Mouse (Mus musculus): ENCODE measurements around the gene Ocm. TPM values are rescaled to one million over a fixed set of nuclear protein-coding genes. Genes with fewer than 3 reads are reported as not detected.

The Ocm gene
- polyA plus RNA-seq, 1 experiment from 2014 or later = not detected

- no peaks in the 10 kb centered on the region for H3K9me3 ChIP-seq (ENCODE audit: control insufficient read depth, low read length)
- ATAC-seq (replicated peaks; ENCODE audit: low FRiP score) = no peak
- H3K27me3 ChIP-seq (ENCODE audit: control insufficient read depth, insufficient read depth, low read length) = no peaks in the 10 kb centered on the region
- H3K9ac ChIP-seq (ENCODE audit: low read length) = no peak overlapping the region
- no peak overlapping the region for H3K4me3 ChIP-seq (ENCODE audit: low read depth, low read length)
- no peak overlapping the region for H3K4me2 ChIP-seq (ENCODE audit: low read depth, low read length, severe bottlenecking)
- peaks cover 3% of the 10 kb centered on the region; the same call in 1 of the 2 replicates for H3K4me1 ChIP-seq (replicated peaks; ENCODE audit: control insufficient read depth, insufficient read depth, low read length)
- WGBS = 91% methylated on average over 11 of the region's 11 CpGs
- no peak for DNase-seq (ENCODE audit: low spot score)
- H3K36me3 ChIP-seq (ENCODE audit: control insufficient read depth, insufficient read depth, low read length) = no peaks in the 10 kb centered on the region
- H3K27ac ChIP-seq (ENCODE audit: low read depth, low read length) = no peak overlapping the region
Measured at GRCm38 (mm10) chr5:143976232-143976631, 50.2 kb downstream of the Ocm start.

- no peak for DNase-seq (ENCODE audit: low spot score)
- no peak overlapping the region for H3K27ac ChIP-seq (ENCODE audit: low read depth, low read length)
- no peak overlapping the region for H3K4me3 ChIP-seq (ENCODE audit: low read depth, low read length)
- peak; percentile 42; the same call in 1 of the 2 replicates for ATAC-seq (replicated peaks; ENCODE audit: low FRiP score)
- 76% methylated on average over 2 of the region's 2 CpGs for WGBS
- H3K4me1 ChIP-seq (replicated peaks; ENCODE audit: control insufficient read depth, insufficient read depth, low read length) = no peaks in the 10 kb centered on the region
- no peaks in the 10 kb centered on the region for H3K36me3 ChIP-seq (ENCODE audit: control insufficient read depth, insufficient read depth, low read length)
- H3K9ac ChIP-seq (ENCODE audit: low read length) = no peak overlapping the region
- H3K4me2 ChIP-seq (ENCODE audit: low read depth, low read length, severe bottlenecking) = no peak overlapping the region
- H3K27me3 ChIP-seq (ENCODE audit: control insufficient read depth, insufficient read depth, low read length) = no peaks in the 10 kb centered on the region
- H3K9me3 ChIP-seq (ENCODE audit: control insufficient read depth, low read length) = no peaks in the 10 kb centered on the region
Measured at GRCm38 (mm10) chr5:143975631-143975933, 50.9 kb downstream of the Ocm start.

GRCm38 (mm10) chr5:143974931-143975630, 51.4 kb downstream of the Ocm start:
- Histone ChIP-seq H3K4me2 (ENCODE audit: low read depth, low read length, severe bottlenecking) (no peak overlapping the region), H3K4me1 (replicated peaks; ENCODE audit: control insufficient read depth, insufficient read depth, low read length) (no peaks in the 10 kb centered on the region), H3K27me3 (ENCODE audit: control insufficient read depth, insufficient read depth, low read length) (no peaks in the 10 kb centered on the region), H3K9me3 (ENCODE audit: control insufficient read depth, low read length) (no peaks in the 10 kb centered on the region), H3K27ac (ENCODE audit: low read depth, low read length) (no peak overlapping the region), H3K4me3 (ENCODE audit: low read depth, low read length) (no peak overlapping the region), H3K9ac (ENCODE audit: low read length) (no peak overlapping the region), H3K36me3 (ENCODE audit: control insufficient read depth, insufficient read depth, low read length) (no peaks in the 10 kb centered on the region)
- WGBS = 46% methylated on average over 4 of the region's 4 CpGs
- ATAC-seq (replicated peaks; ENCODE audit: low FRiP score) (peak; percentile 78), DNase-seq (ENCODE audit: low spot score) (peak; percentile 87)

- Histone ChIP-seq H3K4me1 (replicated peaks; ENCODE audit: control insufficient read depth, insufficient read depth, low read length) (no peaks in the 10 kb centered on the region), H3K4me3 (ENCODE audit: low read depth, low read length) (no peak overlapping the region), H3K27me3 (ENCODE audit: control insufficient read depth, insufficient read depth, low read length) (no peaks in the 10 kb centered on the region), H3K9ac (ENCODE audit: low read length) (no peak overlapping the region), H3K36me3 (ENCODE audit: control insufficient read depth, insufficient read depth, low read length) (no peaks in the 10 kb centered on the region), H3K9me3 (ENCODE audit: control insufficient read depth, low read length) (no peaks in the 10 kb centered on the region), H3K27ac (ENCODE audit: low read depth, low read length) (no peak overlapping the region), H3K4me2 (ENCODE audit: low read depth, low read length, severe bottlenecking) (no peak overlapping the region)
- ATAC-seq (replicated peaks; ENCODE audit: low FRiP score) (no peak), DNase-seq (ENCODE audit: low spot score) (no peak)
- 72% methylated on average over 3 of the region's 3 CpGs for WGBS
Measured at GRCm38 (mm10) chr5:143972628-143973027, 53.8 kb downstream of the Ocm start.

Other genes starting within 250 kb of the Ocm start
- gene Eif2ak1, start 208.9 kb downstream of the Ocm start, polyA plus RNA-seq (2014; fragmentation: Nextera tagmentation; extraction: Ambion mirVana) = 48.4 and 49.8 TPM in 2 replicates
- 0.55 TPM in 2 replicates for gene Ankrd61, start 129.0 kb downstream of the Ocm start, polyA plus RNA-seq (2014; fragmentation: Nextera tagmentation; extraction: Ambion mirVana)
- 109 and 110 TPM in 2 replicates for gene Aimp2, start 116.8 kb downstream of the Ocm start, polyA plus RNA-seq (2014; fragmentation: Nextera tagmentation; extraction: Ambion mirVana)
- 41.5 and 42.2 TPM in 2 replicates for gene Pms2, start 116.7 kb downstream of the Ocm start, polyA plus RNA-seq (2014; fragmentation: Nextera tagmentation; extraction: Ambion mirVana)
- gene Gm42421, start 98.5 kb downstream of the Ocm start, polyA plus RNA-seq (2014; fragmentation: Nextera tagmentation; extraction: Ambion mirVana) = 0.83 and 1.4 TPM in 2 replicates
- gene Rsph10b, start 93.6 kb downstream of the Ocm start, polyA plus RNA-seq (2014; fragmentation: Nextera tagmentation; extraction: Ambion mirVana) = 0.73 and 0.79 TPM in 2 replicates
- 115 and 117 TPM in 2 replicates for gene Ccz1, start 11.8 kb downstream of the Ocm start, polyA plus RNA-seq (2014; fragmentation: Nextera tagmentation; extraction: Ambion mirVana)
- gene Lmtk2, start 73.8 kb upstream of the Ocm start, polyA plus RNA-seq (2014; fragmentation: Nextera tagmentation; extraction: Ambion mirVana) = 7.8 and 8.3 TPM in 2 replicates
- 0.12 TPM in 1 of 2 replicates, not detected in the other for gene Bhlha15, start 163.6 kb upstream of the Ocm start, polyA plus RNA-seq (2014; fragmentation: Nextera tagmentation; extraction: Ambion mirVana)
- 17.5 and 20.1 TPM in 2 replicates for gene Tecpr1, start 196.9 kb upstream of the Ocm start, polyA plus RNA-seq (2014; fragmentation: Nextera tagmentation; extraction: Ambion mirVana)
- 128 and 136 TPM in 2 replicates for gene Bri3, start 217.8 kb upstream of the Ocm start, polyA plus RNA-seq (2014; fragmentation: Nextera tagmentation; extraction: Ambion mirVana)

Measured in forebrain, embryonic 11.5 days (tissue).